Mouse (Mus musculus): ENCODE results near the gene Optn. TPM values are rescaled to one million over a fixed set of nuclear protein-coding genes. Genes with fewer than 3 reads are reported as not detected.

Optn gene
- total RNA-seq, 1 experiment: 4.6 TPM

DNA sequence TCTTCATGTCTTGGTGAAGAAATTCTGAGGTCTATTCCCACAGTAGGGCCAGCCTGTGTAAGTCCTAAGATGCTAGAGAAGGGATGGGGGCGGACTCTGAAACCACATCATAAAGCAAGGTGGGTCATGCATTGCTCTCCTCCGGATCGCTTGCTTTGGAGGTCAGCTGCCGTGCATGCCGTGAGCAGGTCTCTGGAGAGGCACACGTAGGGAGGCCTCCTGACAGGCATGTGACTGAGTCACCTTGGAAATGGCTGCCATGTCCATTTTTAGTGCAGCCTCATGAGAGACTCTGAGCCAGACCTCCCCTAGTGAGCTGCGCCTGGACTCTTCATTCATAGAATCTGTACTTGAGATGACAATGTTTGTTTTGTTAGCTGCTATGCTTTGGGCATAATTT, 35.8 kb downstream of the Optn start:
- Histone ChIP-seq H3K27ac (ENCODE audit: insufficient read depth, low read depth, low read length, poor library complexity, severe bottlenecking) (no peak overlapping the region), H3K9ac (ENCODE audit: insufficient read depth, low read depth, low read length, poor library complexity, severe bottlenecking) (no peak overlapping the region), H3K4me1 (ENCODE audit: control insufficient read depth in 2 of 2, insufficient read depth in 2 of 2, low read length in 2 of 2, poor library complexity in 1 of 2) (peaks cover 4 to 5% of the 10 kb centered on the region in 2 experiments; a peak in 2 of 4 replicates), H3K9me3 (ENCODE audit: control insufficient read depth, insufficient read depth, low read depth, low read length) (no peaks in the 10 kb centered on the region), H3K4me3 (ENCODE audit: insufficient read depth in 1 of 2, low read depth in 1 of 2, low read length in 2 of 2, poor library complexity in 1 of 2, severe bottlenecking in 1 of 2) (no peak overlapping the region), H3K36me3 (ENCODE audit: control insufficient read depth, insufficient read depth, low read length, poor library complexity, severe bottlenecking) (peaks cover 3% of the 10 kb centered on the region; the same call in 1 of the 2 replicates)
- in situ Hi-C loops (cut with MboI; ENCODE audit: low sequenced_read_pairs in 2 of 2, unreplicated experiment in 2 of 2): no loop called here
- no peak for DNase-seq (ENCODE audit: low read depth, low spot score)
- TF ChIP-seq ZC3H11A (IDR thresholded peaks at IDR 0.05; ENCODE audit: borderline replicate concordance, low read depth, low read length): no peak
- no peak for TF ChIP-seq MAFK (IDR thresholded peaks at IDR 0.05; ENCODE audit: insufficient read depth, low read depth, low read length)
- TF ChIP-seq CHD2 (IDR thresholded peaks at IDR 0.05; ENCODE audit: low read depth, low read length): no peak
- TF ChIP-seq ZNF384 (IDR thresholded peaks at IDR 0.05; ENCODE audit: low read depth, low read length): no peak
- TF ChIP-seq HCFC1 (IDR thresholded peaks at IDR 0.05; ENCODE audit: borderline replicate concordance, insufficient read depth, low read length): no peak

DNA sequence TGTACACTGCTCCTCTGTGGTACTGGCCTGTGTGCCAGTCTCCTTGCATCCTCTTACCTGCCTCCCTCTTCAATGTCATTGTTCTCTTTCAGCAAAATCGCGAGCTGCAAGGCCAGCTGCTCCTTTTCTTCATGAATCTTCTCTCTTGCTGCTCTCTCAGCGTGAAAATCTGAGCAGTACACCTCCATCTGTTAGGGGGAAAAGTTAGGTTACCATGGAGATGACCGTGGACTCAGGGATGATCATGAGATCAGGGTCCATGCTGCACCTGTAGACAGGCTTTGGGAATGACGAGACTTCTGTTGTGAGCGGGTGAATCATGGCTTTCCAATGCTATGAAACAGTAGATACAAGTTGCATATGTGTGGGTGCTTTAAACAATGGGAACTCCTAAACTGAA, 36.8 kb downstream of the Optn start:
- Histone ChIP-seq H3K36me3 (ENCODE audit: control insufficient read depth, insufficient read depth, low read length, poor library complexity, severe bottlenecking) (peaks cover 5% of the 10 kb centered on the region; the same call in 1 of the 2 replicates), H3K27ac (ENCODE audit: insufficient read depth, low read depth, low read length, poor library complexity, severe bottlenecking) (no peak overlapping the region), H3K9ac (ENCODE audit: insufficient read depth, low read depth, low read length, poor library complexity, severe bottlenecking) (no peak overlapping the region), H3K4me1 (ENCODE audit: control insufficient read depth in 2 of 2, insufficient read depth in 2 of 2, low read length in 2 of 2, poor library complexity in 1 of 2) (no peaks in the 10 kb centered on the region; a peak in 1 of 4 replicates), H3K4me3 (ENCODE audit: insufficient read depth in 1 of 2, low read depth in 1 of 2, low read length in 2 of 2, poor library complexity in 1 of 2, severe bottlenecking in 1 of 2) (no peak overlapping the region), H3K9me3 (ENCODE audit: control insufficient read depth, insufficient read depth, low read depth, low read length) (no peaks in the 10 kb centered on the region)
- no peak for DNase-seq (ENCODE audit: low read depth, low spot score)
- TF ChIP-seq CHD2 (IDR thresholded peaks at IDR 0.05; ENCODE audit: low read depth, low read length) (no peak), ZC3H11A (IDR thresholded peaks at IDR 0.05; ENCODE audit: borderline replicate concordance, low read depth, low read length) (no peak), ZNF384 (IDR thresholded peaks at IDR 0.05; ENCODE audit: low read depth, low read length) (no peak), HCFC1 (IDR thresholded peaks at IDR 0.05; ENCODE audit: borderline replicate concordance, insufficient read depth, low read length) (no peak), MAFK (IDR thresholded peaks at IDR 0.05; ENCODE audit: insufficient read depth, low read depth, low read length) (no peak)
- in situ Hi-C loops (cut with MboI; ENCODE audit: low sequenced_read_pairs in 2 of 2, unreplicated experiment in 2 of 2): no loop called here

DNA sequence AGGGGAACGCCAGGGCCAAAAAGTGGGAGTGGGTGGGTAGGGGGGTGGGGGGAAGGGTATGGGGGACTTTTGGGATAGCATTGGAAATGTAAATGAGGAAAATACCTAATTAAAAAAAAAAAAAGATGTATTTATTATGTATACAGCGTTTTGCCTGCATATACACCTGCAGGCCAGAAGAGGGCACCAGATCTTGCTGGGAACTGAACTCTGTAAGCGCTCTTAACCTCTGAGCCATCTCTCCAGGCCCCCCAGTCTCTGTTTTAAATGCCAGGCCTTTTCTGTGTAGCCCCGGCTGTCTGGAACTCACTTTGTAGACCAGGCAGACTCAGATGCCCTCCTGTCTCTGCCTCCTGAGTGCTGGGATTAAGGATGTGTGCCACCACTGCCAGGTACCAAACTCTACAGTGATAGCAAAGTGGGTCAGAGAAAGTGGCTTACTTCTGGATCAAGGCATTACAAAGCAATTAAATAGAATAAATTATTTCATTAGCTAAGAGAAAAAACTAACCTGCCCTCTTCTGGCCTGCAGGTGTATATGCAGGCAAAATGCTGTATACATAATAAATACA, 38.6 kb downstream of the Optn start:
- H3K9ac ChIP-seq (ENCODE audit: insufficient read depth, low read depth, low read length, poor library complexity, severe bottlenecking): no peak overlapping the region
- no peak overlapping the region for H3K4me3 ChIP-seq (ENCODE audit: insufficient read depth in 1 of 2, low read depth in 1 of 2, low read length in 2 of 2, poor library complexity in 1 of 2, severe bottlenecking in 1 of 2)
- H3K36me3 ChIP-seq (ENCODE audit: control insufficient read depth, insufficient read depth, low read length, poor library complexity, severe bottlenecking): peaks cover 5% of the 10 kb centered on the region; the same call in 1 of the 2 replicates
- in situ Hi-C loops (cut with MboI; ENCODE audit: low sequenced_read_pairs in 2 of 2, unreplicated experiment in 2 of 2): no loop called here
- H3K9me3 ChIP-seq (ENCODE audit: control insufficient read depth, insufficient read depth, low read depth, low read length): no peaks in the 10 kb centered on the region
- no peaks in the 10 kb centered on the region; a peak in 1 of 4 replicates for H3K4me1 ChIP-seq (ENCODE audit: control insufficient read depth in 2 of 2, insufficient read depth in 2 of 2, low read length in 2 of 2, poor library complexity in 1 of 2)
- TF ChIP-seq MAFK (IDR thresholded peaks at IDR 0.05; ENCODE audit: insufficient read depth, low read depth, low read length) (no peak), ZNF384 (IDR thresholded peaks at IDR 0.05; ENCODE audit: low read depth, low read length) (0 out of 2 replicates have a peak, but pooled peaks have one; percentile 15), ZC3H11A (IDR thresholded peaks at IDR 0.05; ENCODE audit: borderline replicate concordance, low read depth, low read length) (peak; percentile 26; the same call in 1 of the 2 replicates), HCFC1 (IDR thresholded peaks at IDR 0.05; ENCODE audit: borderline replicate concordance, insufficient read depth, low read length) (no peak)
- DNase-seq (ENCODE audit: low read depth, low spot score): no peak
- H3K27ac ChIP-seq (ENCODE audit: insufficient read depth, low read depth, low read length, poor library complexity, severe bottlenecking): peak overlapping the region; percentile 60; the same call in 1 of the 2 replicates

DNA sequence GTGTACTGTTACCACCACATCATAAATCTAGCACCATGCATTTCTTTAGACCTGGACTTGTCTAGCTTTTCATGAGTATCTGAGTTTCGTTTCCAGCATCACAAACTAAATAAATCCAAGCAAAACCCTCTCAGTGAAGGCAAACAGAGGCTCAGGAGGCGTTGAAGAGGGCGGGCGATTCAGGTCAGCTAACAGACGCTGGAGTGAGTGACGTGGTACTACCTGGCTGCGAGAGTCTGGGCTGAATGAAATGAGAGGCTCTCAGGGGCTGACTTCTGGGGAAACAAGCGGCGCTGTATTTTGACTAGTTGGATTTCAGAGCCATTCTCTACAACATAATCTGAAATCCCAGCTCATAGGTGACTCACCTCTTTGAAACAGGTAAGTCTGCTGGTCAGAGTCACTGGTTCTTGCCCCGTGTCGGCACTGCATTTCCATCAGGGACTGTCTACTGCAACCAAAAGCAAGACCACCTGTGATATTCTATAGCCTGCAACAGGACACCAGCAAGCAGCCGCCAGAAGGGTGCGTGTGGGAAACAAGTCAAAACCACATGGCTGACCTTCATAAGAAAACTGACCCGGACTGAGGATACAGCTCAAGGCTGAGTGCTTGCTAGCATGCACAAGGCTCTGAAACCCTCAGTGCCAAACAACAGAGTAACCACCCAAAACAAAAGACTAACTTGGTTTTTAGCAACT, 40.0 kb downstream of the Optn start:
- Histone ChIP-seq H3K27ac (ENCODE audit: insufficient read depth, low read depth, low read length, poor library complexity, severe bottlenecking) (no peak overlapping the region), H3K4me1 (ENCODE audit: control insufficient read depth in 2 of 2, insufficient read depth in 2 of 2, low read length in 2 of 2, poor library complexity in 1 of 2) (no peaks in the 10 kb centered on the region; a peak in 1 of 4 replicates), H3K4me3 (ENCODE audit: insufficient read depth in 1 of 2, low read depth in 1 of 2, low read length in 2 of 2, poor library complexity in 1 of 2, severe bottlenecking in 1 of 2) (no peak overlapping the region), H3K9me3 (ENCODE audit: control insufficient read depth, insufficient read depth, low read depth, low read length) (no peaks in the 10 kb centered on the region), H3K36me3 (ENCODE audit: control insufficient read depth, insufficient read depth, low read length, poor library complexity, severe bottlenecking) (peaks cover 2% of the 10 kb centered on the region; the same call in 1 of the 2 replicates), H3K9ac (ENCODE audit: insufficient read depth, low read depth, low read length, poor library complexity, severe bottlenecking) (no peak overlapping the region)
- DNase-seq (ENCODE audit: low read depth, low spot score): no peak
- in situ Hi-C loops (cut with MboI; ENCODE audit: low sequenced_read_pairs in 2 of 2, unreplicated experiment in 2 of 2): no loop called here
- TF ChIP-seq CHD2 (IDR thresholded peaks at IDR 0.05; ENCODE audit: low read depth, low read length): no peak
- no peak for TF ChIP-seq ZC3H11A (IDR thresholded peaks at IDR 0.05; ENCODE audit: borderline replicate concordance, low read depth, low read length)
- no peak for TF ChIP-seq ZNF384 (IDR thresholded peaks at IDR 0.05; ENCODE audit: low read depth, low read length)
- no peak for TF ChIP-seq HCFC1 (IDR thresholded peaks at IDR 0.05; ENCODE audit: borderline replicate concordance, insufficient read depth, low read length)
- no peak for TF ChIP-seq MAFK (IDR thresholded peaks at IDR 0.05; ENCODE audit: insufficient read depth, low read depth, low read length)

Data from ES-E14 (cell line).